Mouse (Mus musculus): Measurements from ENCODE around the gene Castor2. TPM values are rescaled to one million over a fixed set of nuclear protein-coding genes. Genes with fewer than 3 reads are reported as not detected.

Castor2 gene
- total and polyA plus RNA-seq, 3 experiments = 0.35 to 3.9 (median 1.3) TPM

DNA sequence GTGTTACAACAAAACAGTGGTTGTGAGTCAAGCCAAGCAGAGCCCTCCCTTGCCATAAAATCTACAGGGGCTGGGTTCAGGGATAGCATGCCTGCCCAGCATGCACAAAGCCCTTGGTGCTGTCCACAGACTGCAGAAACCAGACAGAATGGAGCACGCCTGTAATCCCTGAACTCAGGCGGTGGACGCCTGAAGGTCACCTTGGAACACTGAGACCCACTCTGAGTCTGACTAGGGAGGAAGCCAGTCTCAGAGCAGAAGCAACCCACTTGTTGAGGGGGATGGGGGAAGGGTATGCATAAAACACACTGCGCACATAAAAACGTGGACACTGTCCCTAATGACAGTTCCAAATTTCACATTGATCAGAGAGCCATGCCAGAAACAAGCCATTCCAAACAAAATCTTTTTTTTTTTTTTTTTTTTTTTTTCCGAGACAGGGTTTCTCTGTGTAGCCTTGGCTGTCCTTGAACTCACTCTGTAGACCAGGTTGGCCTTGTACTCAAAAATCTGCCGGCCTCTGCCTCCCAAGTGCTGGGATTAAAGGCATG, 56.5 kb downstream of the Castor2 start:
- dilution Hi-C loops (cut with MboI; ENCODE audit: extremely low pct_ligation_motif_present, extremely low pct_unique_long_range_greater_than_20kb, low sequenced_read_pairs) (no loop called here), in situ Hi-C loops (cut with MboI; ENCODE audit: low pct_ligation_motif_present, low pct_unique_long_range_greater_than_20kb, low sequenced_read_pairs) (no loop called here)
- H3K4me3 ChIP-seq (replicated peaks in 1 of 3; ENCODE audit: low read depth in 2 of 3, low read length in 2 of 3, poor library complexity in 1 of 3) = no peak overlapping the region
- no peak overlapping the region for H3K9ac ChIP-seq (ENCODE audit: insufficient read depth, low read depth)
- no peak for DNase-seq (ENCODE audit: extremely low read depth)
- TF ChIP-seq MXI1 (IDR thresholded peaks at IDR 0.05; ENCODE audit: low read depth, low read length) (no peak), PAX5 (IDR thresholded peaks at IDR 0.05; ENCODE audit: low read length) (no peak), GABPA (IDR thresholded peaks at IDR 0.05; ENCODE audit: insufficient replicate concordance, low read depth, low read length) (no peak), USF1 (IDR thresholded peaks at IDR 0.05; ENCODE audit: low read depth, low read length) (no peak), NELFE (IDR thresholded peaks at IDR 0.05; ENCODE audit: low read depth, low read length) (no peak), MAFK (IDR thresholded peaks at IDR 0.05; ENCODE audit: insufficient replicate concordance, low read length) (no peak), JUN (IDR thresholded peaks at IDR 0.05; ENCODE audit: insufficient read depth, low read depth, low read length) (no peak), ETS1 (conservative IDR thresholded peaks at IDR 0.05; ENCODE audit: low read depth, low read length) (no peak), SMC3 (IDR thresholded peaks at IDR 0.05; ENCODE audit: low read depth, low read length) (no peak), UBTF (IDR thresholded peaks at IDR 0.05; ENCODE audit: low read depth, low read length) (no peak)
- peaks cover 2% of the 10 kb centered on the region for H3K9me3 ChIP-seq (replicated peaks; ENCODE audit: low read length)
- no peak overlapping the region for H3K4me2 ChIP-seq (ENCODE audit: insufficient read depth, low read depth, poor library complexity, severe bottlenecking)
- no peak overlapping the region for H3K27ac ChIP-seq (ENCODE audit: insufficient read depth, low read depth)
- no peaks in the 10 kb centered on the region for H3K4me1 ChIP-seq (ENCODE audit: control insufficient read depth in 1 of 2, insufficient read depth in 2 of 2)
- peaks cover 79 to 92% of the 10 kb centered on the region in 2 experiments for H3K36me3 ChIP-seq (replicated peaks in 1 of 2; ENCODE audit: control insufficient read depth in 1 of 2, insufficient read depth in 1 of 2, low read length in 1 of 2)
- no peaks in the 10 kb centered on the region for H3K27me3 ChIP-seq (replicated peaks)
- H3K79me2 ChIP-seq (replicated peaks; ENCODE audit: control insufficient read depth, extremely low read depth, insufficient read depth, poor library complexity, severe bottlenecking) = no peaks in the 10 kb centered on the region; the same call in 1 of the 2 replicates

DNA sequence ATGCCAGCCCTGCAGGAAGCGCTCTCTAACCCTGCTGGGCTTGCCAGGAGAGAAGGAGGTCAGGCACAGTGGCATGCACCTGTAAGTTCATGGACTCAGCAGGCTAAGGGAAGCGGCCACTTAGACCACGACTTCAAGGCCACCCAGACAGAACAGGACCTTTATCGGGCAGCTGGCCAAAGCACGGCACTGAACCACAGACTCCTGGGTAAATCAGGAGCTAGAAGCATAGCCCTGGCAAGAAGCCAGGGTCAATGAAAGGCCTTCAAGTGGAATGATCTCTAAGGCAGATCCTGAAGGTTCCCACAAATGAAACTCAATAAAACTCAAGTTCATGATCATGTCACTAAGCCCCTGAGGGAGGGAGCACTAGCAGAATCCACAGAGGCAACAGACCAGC, 65.2 kb downstream of the Castor2 start:
- peaks cover 66 to 90% of the 10 kb centered on the region in 2 experiments for H3K36me3 ChIP-seq (replicated peaks in 1 of 2; ENCODE audit: control insufficient read depth in 1 of 2, insufficient read depth in 1 of 2, low read length in 1 of 2)
- no peak overlapping the region for H3K9ac ChIP-seq (ENCODE audit: insufficient read depth, low read depth)
- DNase-seq (ENCODE audit: extremely low read depth) = no peak
- H3K79me2 ChIP-seq (replicated peaks; ENCODE audit: control insufficient read depth, extremely low read depth, insufficient read depth, poor library complexity, severe bottlenecking) = no peaks in the 10 kb centered on the region
- in situ Hi-C loops (cut with MboI; ENCODE audit: low pct_ligation_motif_present, low pct_unique_long_range_greater_than_20kb, low sequenced_read_pairs) = no loop called here
- TF ChIP-seq SIN3A (IDR thresholded peaks at IDR 0.05; ENCODE audit: low read length) (no peak), MAX (IDR thresholded peaks at IDR 0.05; ENCODE audit: low read length) (no peak), ZC3H11A (IDR thresholded peaks at IDR 0.05; ENCODE audit: low read depth, low read length) (no peak), POLR2AphosphoS2 (IDR thresholded peaks at IDR 0.05; ENCODE audit: low read depth, low read length) (no peak), GABPA (IDR thresholded peaks at IDR 0.05; ENCODE audit: insufficient replicate concordance, low read depth, low read length) (no peak), NRF1 (IDR thresholded peaks at IDR 0.05; ENCODE audit: low read depth, low read length) (no peak), USF1 (IDR thresholded peaks at IDR 0.05; ENCODE audit: low read depth, low read length) (no peak)
- H3K9me3 ChIP-seq (replicated peaks; ENCODE audit: low read length) = no peaks in the 10 kb centered on the region
- no peak overlapping the region for H3K4me3 ChIP-seq (replicated peaks in 1 of 3; ENCODE audit: low read depth in 2 of 3, low read length in 2 of 3, poor library complexity in 1 of 3)
- H3K4me2 ChIP-seq (ENCODE audit: insufficient read depth, low read depth, poor library complexity, severe bottlenecking) = no peak overlapping the region
- H3K4me1 ChIP-seq (ENCODE audit: control insufficient read depth in 1 of 2, insufficient read depth in 2 of 2) = peaks cover 6 to 23% of the 10 kb centered on the region in 2 experiments; a peak in 3 of 4 replicates
- H3K27me3 ChIP-seq (replicated peaks) = no peaks in the 10 kb centered on the region
- no peak overlapping the region for H3K27ac ChIP-seq (ENCODE audit: insufficient read depth, low read depth)
- dilution Hi-C loops (cut with MboI; ENCODE audit: extremely low pct_ligation_motif_present, extremely low pct_unique_long_range_greater_than_20kb, low sequenced_read_pairs) = no loop called here
